Mouse (Mus musculus) embryonic fibroblast, embryonic 13.5 days (primary cell): Measurements from ENCODE around the gene BC017158.

Source experiments
- CTCF ChIP-seq: IDR thresholded peaks from 2 replicates; pipeline ENCODE4 v1.5.1; 2011; ENCODE audit warnings: mild to moderate bottlenecking, control low read depth, low read length, moderate library complexity, borderline replicate concordance; ENCODE audit not compliant: insufficient read depth
- POLR2A ChIP-seq: IDR thresholded peaks from 2 replicates; pipeline ENCODE4 v1.6.1; 2011; ENCODE audit warnings: low read depth, mild to moderate bottlenecking, control low read depth, low read length, moderate library complexity

DNA sequence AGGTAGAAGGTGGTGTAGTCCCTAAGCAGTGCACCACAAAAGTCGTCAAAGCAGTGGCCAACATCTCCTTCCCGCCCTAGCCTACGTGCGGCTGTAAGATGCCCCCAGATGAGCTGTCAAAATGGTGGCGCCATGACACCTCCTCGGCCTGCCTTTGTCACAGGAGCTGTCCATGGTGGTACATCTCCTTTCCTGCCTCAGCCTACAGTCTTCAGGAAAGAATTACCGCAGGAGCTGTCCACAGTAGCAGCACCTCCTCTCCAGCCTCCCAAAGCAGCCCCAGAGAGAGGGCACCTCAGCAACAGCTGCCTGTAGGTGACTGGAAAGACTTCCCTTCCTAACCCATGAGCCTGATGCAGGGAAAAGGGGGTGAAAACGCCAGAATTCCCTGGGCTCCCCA lies 66.2 kb downstream of the BC017158 start:
- TF ChIP-seq POLR2A: no peak
- TF ChIP-seq CTCF: no peak
